Mouse (Mus musculus): ENCODE results near the gene Rasl12. TPM values are rescaled to one million over a fixed set of nuclear protein-coding genes. Genes with fewer than 3 reads are reported as not detected.

Gene Rasl12
- total and polyA plus RNA-seq, 3 experiments = 0.13 TPM; not detected in 2

DNA sequence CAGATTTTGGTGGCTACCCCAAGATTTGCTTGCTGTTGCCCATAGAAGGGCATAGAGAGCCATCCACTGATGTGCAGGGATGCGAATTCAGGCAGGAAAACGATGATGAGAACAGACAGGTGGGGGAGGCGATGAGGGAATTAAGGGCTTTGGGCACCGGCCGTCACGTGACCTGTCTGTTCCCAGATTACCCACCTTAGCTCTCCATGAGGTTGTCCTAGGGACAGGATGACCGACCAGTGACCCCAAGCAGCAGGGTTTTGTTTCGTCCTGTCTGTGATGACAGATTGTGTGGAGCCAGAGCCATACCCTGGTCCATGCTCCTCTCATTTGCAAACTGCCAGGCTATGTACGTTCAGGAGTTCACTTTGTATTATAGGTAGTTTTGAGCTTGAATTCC, 34.6 kb upstream of the Rasl12 start:
- H3K4me2 ChIP-seq (ENCODE audit: insufficient read depth, low read depth, poor library complexity, severe bottlenecking) = no peak overlapping the region
- no peaks in the 10 kb centered on the region for H3K9me3 ChIP-seq (replicated peaks; ENCODE audit: low read length)
- H3K27me3 ChIP-seq (replicated peaks) = no peaks in the 10 kb centered on the region
- H3K4me1 ChIP-seq (ENCODE audit: control insufficient read depth in 1 of 2, insufficient read depth in 2 of 2) = no peaks in the 10 kb centered on the region
- no peaks in the 10 kb centered on the region for H3K79me2 ChIP-seq (replicated peaks; ENCODE audit: control insufficient read depth, extremely low read depth, insufficient read depth, poor library complexity, severe bottlenecking)
- H3K9ac ChIP-seq (ENCODE audit: insufficient read depth, low read depth) = no peak overlapping the region
- H3K27ac ChIP-seq (ENCODE audit: insufficient read depth, low read depth) = no peak overlapping the region
- no peak overlapping the region for H3K4me3 ChIP-seq (replicated peaks in 1 of 3; ENCODE audit: low read depth in 2 of 3, low read length in 2 of 3, poor library complexity in 1 of 3)
- peaks cover 23 to 61% of the 10 kb centered on the region in 2 experiments for H3K36me3 ChIP-seq (replicated peaks in 1 of 2; ENCODE audit: control insufficient read depth in 1 of 2, insufficient read depth in 1 of 2, low read length in 1 of 2)
- no peak for DNase-seq (ENCODE audit: extremely low read depth)
- dilution Hi-C loops (cut with MboI; ENCODE audit: extremely low pct_ligation_motif_present, extremely low pct_unique_long_range_greater_than_20kb, low sequenced_read_pairs) (no loop called here), in situ Hi-C loops (cut with MboI; ENCODE audit: low pct_ligation_motif_present, low pct_unique_long_range_greater_than_20kb, low sequenced_read_pairs) (no loop called here)
- TF ChIP-seq ELF1 (IDR thresholded peaks at IDR 0.05; ENCODE audit: low read depth, low read length) = no peak
- no peak for TF ChIP-seq HCFC1 (IDR thresholded peaks at IDR 0.05; ENCODE audit: low read depth, low read length)
- TF ChIP-seq SMC3 (IDR thresholded peaks at IDR 0.05; ENCODE audit: low read depth, low read length) = no peak
- TF ChIP-seq USF1 (IDR thresholded peaks at IDR 0.05; ENCODE audit: low read depth, low read length) = no peak
- TF ChIP-seq KAT2A (IDR thresholded peaks at IDR 0.05; ENCODE audit: insufficient replicate concordance, low read length) = no peak
- TF ChIP-seq JUN (IDR thresholded peaks at IDR 0.05; ENCODE audit: insufficient read depth, low read depth, low read length) = no peak
- TF ChIP-seq IRF4 (IDR thresholded peaks at IDR 0.05; ENCODE audit: low read depth, low read length) = no peak
- no peak for TF ChIP-seq MAFK (IDR thresholded peaks at IDR 0.05; ENCODE audit: insufficient replicate concordance, low read length)
- no peak for TF ChIP-seq MEF2A (IDR thresholded peaks at IDR 0.05; ENCODE audit: borderline replicate concordance, low read depth, low read length)
- TF ChIP-seq MAX (IDR thresholded peaks at IDR 0.05; ENCODE audit: low read length) = no peak
- TF ChIP-seq E2F4 (IDR thresholded peaks at IDR 0.05; ENCODE audit: insufficient replicate concordance, low read depth, low read length) = no peak

- Histone ChIP-seq H3K36me3 (replicated peaks in 1 of 2; ENCODE audit: control insufficient read depth in 1 of 2, insufficient read depth in 1 of 2, low read length in 1 of 2) (peaks cover 11 to 49% of the 10 kb centered on the region in 2 experiments), H3K9me3 (replicated peaks; ENCODE audit: low read length) (no peaks in the 10 kb centered on the region), H3K79me2 (replicated peaks; ENCODE audit: control insufficient read depth, extremely low read depth, insufficient read depth, poor library complexity, severe bottlenecking) (no peaks in the 10 kb centered on the region), H3K27ac (ENCODE audit: insufficient read depth, low read depth) (no peak overlapping the region), H3K4me2 (ENCODE audit: insufficient read depth, low read depth, poor library complexity, severe bottlenecking) (no peak overlapping the region), H3K4me1 (ENCODE audit: control insufficient read depth in 1 of 2, insufficient read depth in 2 of 2) (no peaks in the 10 kb centered on the region), H3K27me3 (replicated peaks) (no peaks in the 10 kb centered on the region), H3K9ac (ENCODE audit: insufficient read depth, low read depth) (no peak overlapping the region), H3K4me3 (replicated peaks in 1 of 3; ENCODE audit: low read depth in 2 of 3, low read length in 2 of 3, poor library complexity in 1 of 3) (no peak overlapping the region)
- TF ChIP-seq NELFE (IDR thresholded peaks at IDR 0.05; ENCODE audit: low read depth, low read length) (no peak), CHD2 (IDR thresholded peaks at IDR 0.05; ENCODE audit: low read length) (no peak), ELF1 (IDR thresholded peaks at IDR 0.05; ENCODE audit: low read depth, low read length) (no peak)
- no peak for DNase-seq (ENCODE audit: extremely low read depth)
- dilution Hi-C loops (cut with MboI; ENCODE audit: extremely low pct_ligation_motif_present, extremely low pct_unique_long_range_greater_than_20kb, low sequenced_read_pairs) = no loop called here
- in situ Hi-C loops (cut with MboI; ENCODE audit: low pct_ligation_motif_present, low pct_unique_long_range_greater_than_20kb, low sequenced_read_pairs) = no loop called here
Observed at GRCm38 (mm10) chr9:65365721-65366120, 32.6 kb upstream of the Rasl12 start.

DNA sequence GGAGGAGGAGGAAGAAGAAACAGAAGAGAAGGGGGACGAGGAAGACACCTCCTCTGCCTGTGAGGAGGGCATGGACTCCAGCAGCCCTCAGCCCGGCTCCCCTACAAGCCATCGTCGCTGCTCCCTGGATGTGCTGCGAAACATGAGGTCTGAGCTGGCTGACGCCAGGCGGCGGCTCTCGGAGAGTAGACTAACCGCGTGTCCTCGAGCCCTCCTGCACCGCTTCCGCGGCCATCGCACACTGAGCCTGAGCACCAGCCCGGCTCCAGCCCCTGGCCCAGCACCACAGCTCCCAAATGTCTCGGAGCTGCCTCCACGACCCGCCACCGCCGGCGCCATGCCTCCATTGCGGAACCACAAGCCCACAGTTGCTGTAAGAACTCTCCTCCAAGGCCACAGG, 26.6 kb upstream of the Rasl12 start:
- dilution Hi-C loops (cut with MboI; ENCODE audit: extremely low pct_ligation_motif_present, extremely low pct_unique_long_range_greater_than_20kb, low sequenced_read_pairs) (no loop called here), in situ Hi-C loops (cut with MboI; ENCODE audit: low pct_ligation_motif_present, low pct_unique_long_range_greater_than_20kb, low sequenced_read_pairs) (no loop called here)
- H3K36me3 ChIP-seq (replicated peaks in 1 of 2; ENCODE audit: control insufficient read depth in 1 of 2, insufficient read depth in 1 of 2, low read length in 1 of 2) = peaks cover 0 to 19% of the 10 kb centered on the region in 2 experiments
- H3K9me3 ChIP-seq (replicated peaks; ENCODE audit: low read length) = no peaks in the 10 kb centered on the region
- H3K27ac ChIP-seq (ENCODE audit: insufficient read depth, low read depth) = no peak overlapping the region
- H3K4me2 ChIP-seq (ENCODE audit: insufficient read depth, low read depth, poor library complexity, severe bottlenecking) = no peak overlapping the region
- H3K79me2 ChIP-seq (replicated peaks; ENCODE audit: control insufficient read depth, extremely low read depth, insufficient read depth, poor library complexity, severe bottlenecking) = no peaks in the 10 kb centered on the region
- no peak for DNase-seq (ENCODE audit: extremely low read depth)
- H3K4me3 ChIP-seq (replicated peaks in 1 of 3; ENCODE audit: low read depth in 2 of 3, low read length in 2 of 3, poor library complexity in 1 of 3) = no peak overlapping the region
- no peaks in the 10 kb centered on the region for H3K27me3 ChIP-seq (replicated peaks)
- TF ChIP-seq ZNF384 (IDR thresholded peaks at IDR 0.05; ENCODE audit: low read depth, low read length) (no peak), IRF4 (IDR thresholded peaks at IDR 0.05; ENCODE audit: low read depth, low read length) (no peak), NELFE (IDR thresholded peaks at IDR 0.05; ENCODE audit: low read depth, low read length) (no peak), JUN (IDR thresholded peaks at IDR 0.05; ENCODE audit: insufficient read depth, low read depth, low read length) (no peak), MXI1 (IDR thresholded peaks at IDR 0.05; ENCODE audit: low read depth, low read length) (no peak), SIN3A (IDR thresholded peaks at IDR 0.05; ENCODE audit: low read length) (no peak), TBP (conservative IDR thresholded peaks at IDR 0.05; ENCODE audit: low read depth, low read length) (no peak), GABPA (IDR thresholded peaks at IDR 0.05; ENCODE audit: insufficient replicate concordance, low read depth, low read length) (no peak), MAZ (IDR thresholded peaks at IDR 0.05; ENCODE audit: low read depth, low read length) (no peak), MYC (IDR thresholded peaks at IDR 0.05; ENCODE audit: low read depth, low read length) (no peak), RAD21 (IDR thresholded peaks at IDR 0.05; ENCODE audit: low read depth, low read length) (no peak), ZKSCAN1 (IDR thresholded peaks at IDR 0.05; ENCODE audit: borderline replicate concordance, low read depth, low read length) (no peak)
- no peaks in the 10 kb centered on the region for H3K4me1 ChIP-seq (ENCODE audit: control insufficient read depth in 1 of 2, insufficient read depth in 2 of 2)
- H3K9ac ChIP-seq (ENCODE audit: insufficient read depth, low read depth) = no peak overlapping the region

All from CH12.LX (cell line).